Comparison of ENCODE assay signal across 12 mouse cellular contexts in genomic region chr7:130288248-130288647, GRCm38 (mm10).
A peak's percentile ranks its signal among the peaks of the same experiment; 100 is the strongest.
DNase-seq lines count a peak whose midpoint lies in the region; ATAC-seq lines count a peak whose summit lies in the region.
"Had no signal": no experiment of that assay in that cellular context is flagged by ENCODE, and none has a peak within 500 bp of the region (broad histone marks: within the 10 kb centered on the region; RNA-seq: fewer than 3 reads in every experiment).

No protein-coding gene starts in this region.

- ATAC-seq in intestine, embryonic 16.5 days = no peak
- no peak for ATAC-seq in CD4-positive, CD25-positive, alpha-beta regulatory T cell, adult 4 months

- H3K36me3 ChIP-seq in heart, embryonic 10.5 days = no peaks in the 10 kb centered on the region
- no peaks in the 10 kb centered on the region for H3K36me3 ChIP-seq in embryonic facial prominence, embryonic 10.5 days (replicated peaks)
- no peaks in the 10 kb centered on the region for H3K36me3 ChIP-seq in intestine, embryonic 16.5 days (ENCODE audit: control insufficient read depth, insufficient read depth, low read length)
- H3K36me3 ChIP-seq: midbrain, embryonic 12.5 days; neural tube, embryonic 12.5 days had no signal

- WGBS in heart, embryonic 10.5 days = 67% methylated on average over 7 of the region's 7 CpGs
- 68% methylated on average over 7 of the region's 7 CpGs for WGBS in embryonic facial prominence, embryonic 10.5 days
- WGBS in intestine, embryonic 16.5 days = 55% methylated on average over 7 of the region's 7 CpGs

- H3K27me3 ChIP-seq in heart, embryonic 10.5 days (ENCODE audit: insufficient read depth, poor library complexity, severe bottlenecking) = peaks cover 32% of the 10 kb centered on the region
- peaks cover 12% of the 10 kb centered on the region for H3K27me3 ChIP-seq in embryonic facial prominence, embryonic 10.5 days (replicated peaks; ENCODE audit: low read depth, poor library complexity, severe bottlenecking)
- H3K27me3 ChIP-seq in intestine, embryonic 16.5 days (replicated peaks; ENCODE audit: control insufficient read depth, insufficient read depth, low read length) = no peaks in the 10 kb centered on the region

- H3K9ac ChIP-seq in intestine, embryonic 16.5 days (ENCODE audit: low read depth, low read length) = no peak overlapping the region
- H3K9ac ChIP-seq: midbrain, embryonic 12.5 days; neural tube, embryonic 12.5 days had no signal

- H3K27ac ChIP-seq in heart, embryonic 10.5 days = 0 out of 2 replicates have a peak overlapping the region, but pooled peaks have one; percentile 29
- H3K27ac ChIP-seq in embryonic facial prominence, embryonic 10.5 days (replicated peaks) = peak overlapping the region; percentile 72
- H3K27ac ChIP-seq in intestine, embryonic 16.5 days (ENCODE audit: low read length) = peak overlapping the region; percentile 13; the same call in 1 of the 2 replicates
- H3K27ac ChIP-seq: midbrain, embryonic 12.5 days; neural tube, embryonic 12.5 days had no signal

- intact Hi-C loops in heart, postnatal 36 days (cut with DNase I) = no loop called here

- DNase-seq in heart, embryonic 10.5 days (ENCODE audit: low spot score) = no peak
- DNase-seq in heart, postnatal 36 days = no peak
- DNase-seq in embryonic facial prominence, embryonic 10.5 days (ENCODE audit: low spot score) = no peak
- peak; percentile 37 for DNase-seq in lung, postnatal 14 days
- no peak for DNase-seq in spleen, adult 18-20 months
- no peak for DNase-seq in ovary, postnatal 14 days (ENCODE audit: low spot score)
- DNase-seq: cerebellum, postnatal 36 days had no signal

- no peak overlapping the region for H3K4me2 ChIP-seq in intestine, embryonic 16.5 days (ENCODE audit: low read depth, low read length)
- H3K4me2 ChIP-seq: liver, embryonic 11.5 days; midbrain, embryonic 12.5 days; neural tube, embryonic 12.5 days had no signal

- H3K4me3 ChIP-seq in heart, embryonic 10.5 days = no peak overlapping the region
- H3K4me3 ChIP-seq in embryonic facial prominence, embryonic 10.5 days = no peak overlapping the region
- no peak overlapping the region for H3K4me3 ChIP-seq in intestine, embryonic 16.5 days (ENCODE audit: low read length)
- H3K4me3 ChIP-seq: midbrain, embryonic 12.5 days; neural tube, embryonic 12.5 days had no signal

- H3K4me1 ChIP-seq in heart, embryonic 10.5 days = peaks cover 43% of the 10 kb centered on the region
- H3K4me1 ChIP-seq in embryonic facial prominence, embryonic 10.5 days = peaks cover 55% of the 10 kb centered on the region
- peaks cover 14% of the 10 kb centered on the region; the same call in 1 of the 2 replicates for H3K4me1 ChIP-seq in intestine, embryonic 16.5 days (ENCODE audit: control insufficient read depth, insufficient read depth, low read length)

- no peaks in the 10 kb centered on the region for H3K9me3 ChIP-seq in heart, embryonic 10.5 days
- no peaks in the 10 kb centered on the region for H3K9me3 ChIP-seq in embryonic facial prominence, embryonic 10.5 days
- H3K9me3 ChIP-seq in intestine, embryonic 16.5 days (ENCODE audit: control insufficient read depth, low read length) = no peaks in the 10 kb centered on the region
- H3K9me3 ChIP-seq: midbrain, embryonic 12.5 days; neural tube, embryonic 12.5 days had no signal

Comparison
In these comparisons a context has a peak if more than half of its experiments do, and no peak if none do; other contexts are left out.
1. H3K27ac ChIP-seq: peak in every context shown above with its lines; median percentile 72 in embryonic facial prominence, embryonic 10.5 days; 29 in heart, embryonic 10.5 days; 13 in intestine, embryonic 16.5 days.